Mouse (Mus musculus) kidney, embryonic 16.5 days (tissue): ENCODE measurements around the gene Sardh. TPM values are rescaled to one million over a fixed set of nuclear protein-coding genes. Genes with fewer than 3 reads are reported as not detected.

Source experiments
- ATAC-seq: fragments of 200-750 bp; cut with Nextera tagmentation; 2 replicates; pipeline ENCODE4 v1.8.0; 2017; ENCODE audit warnings: moderate TSS enrichment; ENCODE audit not compliant: low FRiP score, low TSS enrichment
- H3K27ac ChIP-seq: fragments of 300-500 bp; sonication (generic); 2 replicates; pipeline ENCODE4 v1.5.1; 2014; ENCODE audit warnings: low read length
- H3K27me3 ChIP-seq: fragments of 300-500 bp; sonication (generic); 2 replicates; pipeline ENCODE4 v1.6.1; 2014; ENCODE audit warnings: low read length, control low read depth, mixed read lengths; ENCODE audit not compliant: insufficient read depth
- H3K36me3 ChIP-seq: fragments of 300-500 bp; sonication (generic); 2 replicates; pipeline ENCODE4 v1.6.1; 2014; ENCODE audit warnings: low read length, control low read depth, mixed read lengths; ENCODE audit not compliant: insufficient read depth
- H3K4me1 ChIP-seq: fragments of 300-500 bp; sonication (generic); 2 replicates; pipeline ENCODE4 v1.6.1; 2014; ENCODE audit warnings: low read length, control low read depth, mixed read lengths; ENCODE audit not compliant: insufficient read depth
- H3K4me2 ChIP-seq: fragments of 300-500 bp; sonication (generic); replicated peaks from 2 replicates; pipeline ENCODE4 v1.6.1; 2014; ENCODE audit warnings: low read depth, low read length
- H3K4me3 ChIP-seq: fragments of 300-500 bp; sonication (generic); 2 replicates; pipeline ENCODE4 v1.5.1; 2014; ENCODE audit warnings: mild to moderate bottlenecking, low read length
- H3K9ac ChIP-seq: fragments of 300-500 bp; sonication (generic); replicated peaks from 2 replicates; pipeline ENCODE4 v1.6.1; 2014; ENCODE audit warnings: low read length
- H3K9me3 ChIP-seq: fragments of 300-500 bp; sonication (generic); 2 replicates; pipeline ENCODE4 v1.6.1; 2016; ENCODE audit warnings: low read length, control low read depth
- WGBS: fragments of 180-500 bp; shearing (Covaris S2); extraction: QIAGEN DNeasy Blood & Tissue Kit; methylation state at CpG from one replicate; pipeline ENCODE4 v1.1.7; 2014; 5-methylcytosine and 5-hydroxymethylcytosine counted together
- polyA plus RNA-seq: library from polyadenylated mRNA; unstranded; fragments of >200 nt; fragmentation: Nextera tagmentation; extraction: Ambion mirVana; gene quantifications from 2 replicates; pipeline ENCODE4 v1.2.1, GENCODE M21; 2015

Gene Sardh
- polyA plus RNA-seq, 1 experiment from 2014 or later: 71.3 TPM

DNA sequence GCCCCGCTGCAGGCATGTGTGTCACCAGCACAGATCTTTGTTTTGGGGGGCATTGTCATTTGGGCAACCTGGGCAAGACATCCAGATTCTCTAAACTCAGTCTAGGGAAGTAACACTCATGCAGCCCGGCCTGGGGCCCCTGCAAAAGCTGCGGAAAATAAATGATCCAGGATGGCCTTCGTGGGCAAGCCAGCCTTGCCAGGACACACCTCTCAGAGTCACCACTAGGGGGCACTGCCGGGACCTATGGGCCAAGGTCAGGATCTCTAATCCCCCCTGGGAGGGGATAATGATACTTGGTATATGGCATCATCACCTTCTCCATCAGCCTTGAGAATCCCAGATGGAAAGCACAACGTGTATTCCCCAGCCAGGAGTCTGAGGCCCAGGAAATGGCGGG lies 37.9 kb downstream of the Sardh start:
- no peaks in the 10 kb centered on the region for H3K9me3 ChIP-seq
- no peak overlapping the region for H3K4me3 ChIP-seq
- 54% methylated on average over 7 of the region's 7 CpGs for WGBS
- no peak overlapping the region for H3K4me2 ChIP-seq
- no peak overlapping the region for H3K27ac ChIP-seq
- ATAC-seq: no peak
- H3K36me3 ChIP-seq: peaks cover 12% of the 10 kb centered on the region; the same call in 1 of the 2 replicates
- H3K27me3 ChIP-seq: no peaks in the 10 kb centered on the region
- H3K4me1 ChIP-seq: peaks cover 12% of the 10 kb centered on the region; the same call in 1 of the 2 replicates
- no peak overlapping the region for H3K9ac ChIP-seq

GRCm38 (mm10) chr2:27209816-27210215 lies 38.3 kb downstream of the Sardh start:
- Histone ChIP-seq H3K27me3 (no peaks in the 10 kb centered on the region), H3K9me3 (no peaks in the 10 kb centered on the region), H3K4me2 (no peak overlapping the region), H3K4me3 (no peak overlapping the region), H3K9ac (no peak overlapping the region), H3K4me1 (peaks cover 12% of the 10 kb centered on the region; the same call in 1 of the 2 replicates), H3K36me3 (peaks cover 8% of the 10 kb centered on the region; the same call in 1 of the 2 replicates), H3K27ac (no peak overlapping the region; the same call in 1 of the 2 replicates)
- ATAC-seq: peak; percentile 39; the same call in 1 of the 2 replicates
- 26% methylated on average over 5 of the region's 5 CpGs for WGBS

DNA sequence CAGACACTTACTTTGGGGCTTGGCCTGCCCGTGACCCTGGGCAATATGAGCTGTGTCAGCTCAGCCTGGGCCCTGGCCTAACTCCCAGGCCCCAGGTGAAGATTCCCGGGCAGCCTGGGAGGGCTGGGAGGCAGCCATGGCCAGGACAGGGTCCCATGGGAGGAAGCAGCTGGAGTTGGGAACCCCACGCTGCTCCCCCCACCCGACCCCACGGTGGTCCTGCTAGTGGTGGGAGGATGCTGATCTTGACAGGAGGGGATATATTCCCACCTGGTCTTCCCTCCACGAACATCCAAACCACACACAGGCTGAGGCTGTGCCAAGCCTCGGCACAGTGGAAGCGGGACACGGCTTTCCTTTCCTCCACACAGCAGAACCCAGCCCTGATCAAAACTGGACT lies 38.8 kb downstream of the Sardh start:
- H3K36me3 ChIP-seq: 0 out of 2 replicates have a peak, but pooled peaks cover 6% of the 10 kb centered on the region
- 0 out of 2 replicates have a peak, but pooled peaks have one; percentile 5 for ATAC-seq
- H3K9me3 ChIP-seq: no peaks in the 10 kb centered on the region
- H3K27ac ChIP-seq: no peak overlapping the region; the same call in 1 of the 2 replicates
- H3K4me1 ChIP-seq: peaks cover 12% of the 10 kb centered on the region; the same call in 1 of the 2 replicates
- no peak overlapping the region for H3K4me3 ChIP-seq
- no peaks in the 10 kb centered on the region for H3K27me3 ChIP-seq
- 35% methylated on average over 9 of the region's 9 CpGs for WGBS
- H3K9ac ChIP-seq: no peak overlapping the region
- H3K4me2 ChIP-seq: no peak overlapping the region

DNA sequence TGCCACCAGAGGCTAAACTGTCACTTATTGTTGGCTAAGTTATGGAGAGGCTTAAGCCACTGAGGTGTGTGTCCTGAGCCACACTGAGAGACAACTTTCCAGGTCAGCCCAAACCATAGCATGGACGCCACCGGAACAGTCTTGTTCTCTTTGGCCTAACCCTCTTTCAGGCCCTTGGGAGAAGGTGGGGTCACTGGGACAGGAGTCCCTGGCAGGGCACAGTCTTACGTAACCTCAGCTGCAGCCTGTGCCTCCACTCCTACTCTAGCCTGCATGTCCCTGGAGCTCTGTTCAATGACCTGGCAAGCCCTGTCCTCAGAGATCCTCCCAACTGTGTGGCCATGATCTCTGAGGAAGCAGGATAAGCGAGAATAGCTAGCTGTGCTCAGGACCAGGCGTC lies 41.0 kb downstream of the Sardh start:
- ATAC-seq: no peak
- Histone ChIP-seq H3K4me2 (no peak overlapping the region), H3K36me3 (0 out of 2 replicates have a peak, but pooled peaks cover 6% of the 10 kb centered on the region), H3K27me3 (no peaks in the 10 kb centered on the region), H3K9ac (no peak overlapping the region), H3K27ac (no peak overlapping the region), H3K4me3 (no peak overlapping the region), H3K4me1 (peaks cover 12% of the 10 kb centered on the region; the same call in 1 of the 2 replicates), H3K9me3 (no peaks in the 10 kb centered on the region)
- 81% methylated on average over 5 of the region's 5 CpGs for WGBS

DNA sequence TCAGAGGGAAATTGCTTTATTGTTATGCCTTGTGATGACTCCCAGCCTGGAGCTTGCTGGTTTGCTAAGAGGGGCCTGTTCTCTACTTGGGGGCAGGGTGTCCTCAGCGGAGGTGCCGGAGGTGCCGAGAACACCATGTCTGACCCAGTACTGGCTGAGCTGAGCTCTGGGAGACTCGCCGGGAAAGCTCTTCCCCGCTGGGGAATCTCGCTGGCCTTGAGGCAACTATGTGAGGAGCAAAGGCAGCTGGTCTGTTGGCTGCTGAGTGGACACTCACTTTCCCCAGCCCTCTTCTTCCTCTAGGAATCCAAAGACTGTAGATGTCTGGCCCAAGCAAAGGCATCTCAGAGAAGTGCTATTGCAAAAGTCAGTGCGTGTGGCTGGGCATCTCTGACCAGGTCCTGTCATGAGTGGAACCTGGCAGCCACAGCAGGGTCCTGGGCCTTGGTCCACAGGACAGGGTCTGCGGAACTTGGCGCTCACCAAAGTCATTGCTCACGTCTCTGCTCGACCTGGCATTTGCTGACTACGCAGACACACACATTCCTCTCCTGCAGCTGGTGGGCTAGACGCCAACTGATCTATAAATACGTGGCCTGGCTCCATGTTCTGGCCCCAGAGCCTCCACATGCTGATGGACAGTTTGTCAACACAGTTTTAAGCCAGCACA lies 41.9 kb downstream of the Sardh start:
- no peak overlapping the region for H3K4me2 ChIP-seq
- H3K9me3 ChIP-seq: no peaks in the 10 kb centered on the region
- 0 out of 2 replicates have a peak, but pooled peaks cover 4% of the 10 kb centered on the region for H3K36me3 ChIP-seq
- no peak overlapping the region for H3K9ac ChIP-seq
- 78% methylated on average over 15 of the region's 15 CpGs for WGBS
- no peak for ATAC-seq
- no peaks in the 10 kb centered on the region for H3K27me3 ChIP-seq
- H3K4me3 ChIP-seq: no peak overlapping the region
- peaks cover 12% of the 10 kb centered on the region; the same call in 1 of the 2 replicates for H3K4me1 ChIP-seq
- no peak overlapping the region for H3K27ac ChIP-seq

- 0 out of 2 replicates have a peak, but pooled peaks cover 4% of the 10 kb centered on the region for H3K36me3 ChIP-seq
- H3K4me1 ChIP-seq: peaks cover 12% of the 10 kb centered on the region; the same call in 1 of the 2 replicates
- 80% methylated on average over 10 of the region's 10 CpGs for WGBS
- H3K27ac ChIP-seq: no peak overlapping the region
- no peak for ATAC-seq
- no peak overlapping the region for H3K4me2 ChIP-seq
- no peaks in the 10 kb centered on the region for H3K27me3 ChIP-seq
- H3K9ac ChIP-seq: no peak overlapping the region
- H3K4me3 ChIP-seq: no peak overlapping the region
- H3K9me3 ChIP-seq: no peaks in the 10 kb centered on the region
Observed at GRCm38 (mm10) chr2:27205666-27206065, 42.5 kb downstream of the Sardh start.

DNA sequence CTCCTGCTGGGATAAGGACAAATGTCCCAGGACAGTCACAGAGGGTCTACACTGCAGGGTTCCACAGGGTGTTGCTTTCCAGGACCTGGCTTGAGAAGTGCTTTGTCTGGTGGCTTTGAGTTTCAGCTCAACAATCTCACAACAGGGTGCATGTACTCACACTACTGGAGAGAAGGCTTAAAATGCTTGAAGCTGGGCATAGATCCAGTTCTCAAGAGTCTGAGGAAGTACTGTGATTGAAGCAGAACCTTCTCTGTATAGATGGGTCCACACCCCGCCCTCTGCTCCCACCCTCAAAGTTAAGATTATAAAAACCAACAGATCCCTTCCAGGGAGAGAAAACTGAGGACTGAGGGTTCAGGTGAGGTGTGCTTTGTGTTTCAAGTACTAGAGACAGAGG lies 47.6 kb downstream of the Sardh start:
- Histone ChIP-seq H3K36me3 (peaks cover 15% of the 10 kb centered on the region), H3K9me3 (no peaks in the 10 kb centered on the region), H3K27ac (no peak overlapping the region), H3K4me2 (no peak overlapping the region), H3K9ac (no peak overlapping the region), H3K4me3 (no peak overlapping the region), H3K27me3 (no peaks in the 10 kb centered on the region), H3K4me1 (no peaks in the 10 kb centered on the region)
- ATAC-seq: no peak
- 90% methylated on average over 1 of the region's 1 CpGs for WGBS

GRCm38 (mm10) chr2:27198551-27199246 lies 49.4 kb downstream of the Sardh start:
- no peak overlapping the region for H3K27ac ChIP-seq
- WGBS: 36% methylated on average over 5 of the region's 5 CpGs
- no peaks in the 10 kb centered on the region for H3K4me1 ChIP-seq
- no peak overlapping the region for H3K4me3 ChIP-seq
- no peaks in the 10 kb centered on the region for H3K9me3 ChIP-seq
- no peaks in the 10 kb centered on the region for H3K27me3 ChIP-seq
- H3K9ac ChIP-seq: no peak overlapping the region
- H3K4me2 ChIP-seq: no peak overlapping the region
- ATAC-seq: no peak
- H3K36me3 ChIP-seq: peaks cover 27% of the 10 kb centered on the region

GRCm38 (mm10) chr2:27189994-27190393 lies 58.1 kb downstream of the Sardh start:
- Histone ChIP-seq H3K27ac (no peak overlapping the region), H3K4me2 (no peak overlapping the region), H3K9me3 (no peaks in the 10 kb centered on the region), H3K4me3 (no peak overlapping the region), H3K4me1 (no peaks in the 10 kb centered on the region), H3K9ac (no peak overlapping the region), H3K36me3 (peaks cover 12% of the 10 kb centered on the region; the same call in 1 of the 2 replicates), H3K27me3 (no peaks in the 10 kb centered on the region)
- ATAC-seq: peak; percentile 35; the same call in 1 of the 2 replicates
- 33% methylated on average over 4 of the region's 4 CpGs for WGBS
